Mouse (Mus musculus) cerebellum, postnatal 4 days (tissue): Measurements from ENCODE around the gene Cbx1.
A peak's percentile ranks its signal among the peaks of the same experiment; 100 is the strongest.

Experiments
- DNase-seq, 2 experiments: peaks; one replicate each; pipeline ENCODE4 v3.0.0; 2022; ENCODE audit warnings: low spot score in 2 of 2, mixed read lengths in 1 of 2

The Cbx1 gene

DNA sequence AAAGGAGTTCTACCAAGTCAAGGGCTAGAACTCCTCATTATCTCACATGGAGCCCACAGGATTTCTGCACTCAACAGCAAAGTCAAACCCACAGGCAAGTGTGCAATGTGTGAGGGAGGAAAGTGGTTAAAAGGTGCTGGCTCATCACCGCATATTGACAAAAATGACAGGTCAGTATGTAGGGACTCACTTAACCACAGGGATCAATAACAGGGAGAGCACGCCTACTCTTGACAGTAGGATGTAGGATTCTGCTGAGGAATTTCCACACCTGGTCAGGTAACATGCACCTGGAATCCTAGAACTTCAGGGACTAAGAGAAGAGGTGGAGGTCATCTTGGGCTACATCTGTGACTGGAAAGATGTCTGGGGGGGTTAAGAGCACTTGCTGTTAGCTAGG, 27.0 kb downstream of the Cbx1 start:
- DNase-seq: no peak

DNA sequence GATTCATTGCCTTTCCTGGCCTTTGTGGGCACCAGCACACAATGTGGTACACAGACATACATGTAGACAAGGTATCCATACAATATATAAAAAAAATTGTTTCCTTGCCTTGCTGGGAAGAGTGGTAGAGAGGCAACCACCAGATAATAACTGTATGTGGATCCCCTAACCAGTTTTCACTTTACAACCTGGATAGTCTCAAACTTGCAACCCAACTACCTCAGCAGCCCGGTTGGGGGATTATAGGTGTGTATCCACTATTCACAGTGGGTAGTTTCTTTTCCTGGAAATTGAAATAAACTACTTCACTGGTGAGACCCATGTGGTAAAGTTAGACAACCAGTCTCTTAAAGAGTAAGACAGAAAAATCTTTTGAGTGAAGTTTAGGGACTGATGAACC, 27.6 kb downstream of the Cbx1 start:
- DNase-seq: no peak

DNA sequence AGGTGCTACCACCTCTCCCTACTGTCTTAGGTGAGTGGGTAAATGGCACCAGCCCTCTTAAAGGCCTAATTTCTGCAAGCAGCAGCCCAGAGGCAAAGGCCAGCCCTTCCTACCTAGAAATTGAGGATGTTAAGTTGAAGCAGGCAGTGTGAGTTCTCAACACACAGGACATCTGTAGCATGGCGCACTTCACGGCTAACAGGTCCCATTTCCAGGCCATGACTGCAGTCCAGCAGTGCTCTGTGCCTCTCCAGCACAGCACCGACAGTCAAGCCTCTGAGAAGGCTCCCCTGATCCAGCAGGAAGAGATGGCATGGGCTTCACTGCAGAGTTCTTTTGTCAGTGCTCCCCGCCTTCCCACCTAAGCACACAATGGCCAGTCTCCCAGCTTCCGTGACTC, 28.1 kb downstream of the Cbx1 start:
- DNase-seq: no peak

DNA sequence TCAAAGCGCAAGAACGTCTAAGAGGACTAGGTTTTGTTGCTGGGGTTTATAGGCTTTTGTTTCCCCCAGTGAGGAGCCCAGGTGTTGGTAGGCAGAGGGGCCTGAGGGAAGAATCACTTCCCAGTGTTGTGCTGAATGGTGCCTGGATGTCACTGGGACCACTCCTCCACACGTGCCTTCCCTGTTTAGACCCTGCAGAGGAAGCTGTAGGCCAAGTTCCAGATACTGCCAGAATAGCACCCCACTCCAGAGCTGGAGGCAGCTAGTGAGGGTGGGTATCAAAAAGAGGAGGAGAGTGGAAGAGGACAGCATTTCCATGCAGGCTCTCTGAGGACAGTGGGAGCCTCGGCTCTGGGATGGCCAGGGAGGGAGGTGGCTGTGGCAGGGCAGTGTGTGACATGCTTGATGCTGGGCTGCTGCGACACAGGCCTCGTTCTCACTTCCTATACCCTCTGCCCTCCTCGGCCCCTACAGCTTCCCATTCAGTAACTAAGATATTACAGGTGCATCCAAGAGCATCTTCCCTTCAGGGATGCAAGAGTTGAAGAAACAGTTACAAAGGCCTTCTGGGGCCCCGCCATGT, 29.3 kb downstream of the Cbx1 start:
- DNase-seq: no peak

DNA sequence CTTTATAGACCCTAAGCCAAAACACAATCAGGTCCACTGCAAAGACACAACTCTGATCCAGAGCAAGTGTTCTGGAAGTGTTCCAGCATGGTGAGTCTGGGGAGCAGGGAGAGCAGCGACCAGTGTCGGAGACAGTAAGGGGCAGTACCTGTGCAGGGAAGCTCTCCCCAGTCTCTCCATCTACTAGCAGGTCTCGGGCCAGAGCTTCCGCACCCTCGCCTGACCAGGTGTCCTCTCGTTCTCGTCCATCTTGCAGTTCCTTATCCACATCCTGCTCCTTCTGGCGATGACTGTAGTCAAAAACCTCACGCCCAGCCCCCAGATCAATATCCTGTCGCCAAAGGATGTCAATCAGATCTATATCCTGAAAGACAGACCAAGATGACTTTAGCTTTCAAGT, 33.0 kb downstream of the Cbx1 start:
- DNase-seq: no peak

DNA sequence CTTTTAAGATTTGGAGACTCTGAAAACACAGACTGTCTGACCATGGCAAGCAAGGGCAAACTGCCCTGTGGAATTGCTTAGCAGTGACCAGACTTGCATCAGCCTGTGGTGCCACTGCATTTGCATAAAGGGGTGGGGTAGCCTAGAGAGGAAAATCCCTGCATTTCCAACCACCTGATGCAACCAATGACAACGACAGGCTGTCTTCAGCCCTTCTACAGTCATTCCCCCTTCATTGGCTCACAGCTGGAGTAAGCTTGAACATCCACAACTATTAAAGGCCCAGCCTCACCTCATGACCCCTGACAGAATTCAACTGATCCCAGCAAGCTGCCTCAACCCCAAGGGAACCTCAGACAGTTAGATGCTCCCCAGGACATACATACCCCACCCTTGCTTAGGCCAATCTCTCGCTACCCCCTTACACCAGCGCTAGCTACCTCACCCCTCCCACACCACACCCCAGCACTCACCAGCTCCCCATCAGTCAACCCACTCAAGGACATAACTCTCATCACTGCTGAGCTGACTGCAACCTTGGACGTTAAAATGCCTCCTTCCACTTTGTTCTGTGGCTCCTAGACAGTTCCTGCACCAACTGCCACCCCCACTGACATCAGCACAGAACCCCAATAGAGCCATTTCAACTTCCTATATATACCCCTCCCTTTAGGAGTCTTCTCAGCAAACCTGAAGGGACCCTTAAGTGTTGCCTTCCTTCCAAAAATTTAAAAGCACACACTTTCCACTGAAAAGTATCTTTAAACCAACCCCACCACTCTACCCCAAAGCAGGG, 33.9 kb downstream of the Cbx1 start:
- DNase-seq: no peak

DNA sequence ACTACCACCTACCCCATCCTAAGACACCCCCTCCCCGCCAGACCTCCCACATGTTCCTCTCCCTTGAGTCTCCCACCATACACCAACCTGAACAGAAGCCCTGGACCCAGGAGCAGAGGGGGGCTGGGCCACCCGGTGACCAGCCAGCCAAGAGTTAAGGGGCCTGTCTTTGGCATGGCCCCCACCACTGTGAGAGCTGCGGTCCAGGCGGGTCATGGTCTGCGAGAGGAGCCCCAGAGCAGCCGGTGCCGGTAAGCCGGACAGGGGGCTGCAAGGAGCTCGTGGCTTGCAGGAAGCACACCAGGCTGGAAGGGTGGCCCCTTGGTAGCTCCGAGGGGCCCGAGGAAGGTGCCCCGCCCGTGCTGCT, 34.5 kb downstream of the Cbx1 start:
- peak in 1 of 2 experiments; percentile 16 for DNase-seq

DNA sequence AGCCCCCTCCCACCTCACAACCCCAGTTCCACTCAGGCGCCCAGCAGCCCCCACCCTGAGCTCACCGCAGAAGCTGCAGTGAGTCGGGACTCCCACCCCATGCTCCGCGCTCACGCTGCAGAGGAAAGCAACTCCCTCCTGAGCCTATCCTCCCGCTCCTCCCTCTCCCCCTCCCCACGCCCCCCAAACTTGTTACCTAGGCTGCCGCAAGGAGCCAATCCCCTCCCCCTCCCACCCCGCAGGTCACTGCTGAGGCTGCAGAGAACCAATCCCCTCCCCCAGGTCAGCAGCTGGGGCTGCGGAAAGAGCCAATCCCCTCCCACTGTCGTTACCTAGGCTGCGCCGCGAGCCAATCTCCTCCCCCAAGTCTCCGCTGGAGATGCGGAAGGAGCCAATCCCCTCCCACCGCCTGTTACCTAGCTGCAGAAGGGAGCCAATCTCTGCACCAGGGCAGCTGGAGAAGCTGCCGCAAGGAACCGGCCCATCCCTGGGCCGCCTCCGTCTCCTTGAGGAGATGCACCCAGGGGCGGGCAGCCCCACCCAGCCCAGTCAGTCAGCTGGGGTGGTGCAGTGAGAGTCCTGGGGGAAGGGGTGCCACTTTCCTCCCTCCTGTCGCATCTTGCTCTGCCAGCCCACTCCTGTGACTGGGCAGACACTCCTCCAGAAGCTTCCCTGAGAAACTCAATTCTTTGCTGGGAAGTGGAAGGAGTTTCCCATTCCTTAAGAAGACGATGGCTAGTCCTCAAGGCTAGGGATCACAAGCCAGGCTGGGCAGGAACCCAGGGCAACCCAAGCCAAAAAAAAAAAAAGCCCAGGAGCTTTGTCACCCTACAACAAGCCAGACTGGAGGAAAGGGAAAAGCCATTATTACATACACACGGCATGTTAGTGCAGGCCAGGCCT, 35.2 kb downstream of the Cbx1 start:
- peak; percentile 58 to 79 for DNase-seq

DNA sequence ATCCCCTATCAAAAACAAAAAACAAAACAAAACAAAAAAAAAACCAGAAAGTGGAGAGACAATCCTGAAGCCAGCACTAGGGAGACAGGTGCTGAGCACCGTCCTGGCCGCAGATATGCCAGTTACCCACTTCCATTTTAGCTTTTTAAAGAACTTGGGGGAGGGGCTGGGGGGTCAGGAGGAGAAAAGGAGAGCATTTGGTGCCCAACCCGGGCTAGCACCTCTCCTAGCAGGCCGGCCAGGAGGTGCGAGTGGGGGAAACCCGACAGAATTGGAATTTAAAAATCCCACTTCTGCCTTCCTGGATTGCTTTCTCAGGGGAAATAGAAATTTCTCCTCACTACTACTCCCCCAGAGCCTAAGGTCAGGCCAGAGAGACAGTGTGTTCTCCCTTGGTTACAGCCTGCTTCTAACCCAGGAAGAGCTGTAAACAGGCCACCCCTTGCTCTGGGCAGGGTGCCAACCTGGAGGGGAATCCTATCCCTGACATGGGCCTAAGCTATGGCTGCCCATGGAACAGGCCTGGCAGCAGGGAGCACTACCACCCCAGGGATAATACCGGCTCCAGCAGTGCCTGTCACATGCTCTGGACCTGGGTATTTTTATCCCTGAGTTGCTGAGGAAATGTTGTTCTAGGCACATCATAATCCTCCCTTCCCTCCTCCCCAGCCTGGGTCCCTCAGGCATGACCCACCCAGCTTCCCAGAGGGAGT, 36.0 kb downstream of the Cbx1 start:
- DNase-seq: peak in 1 of 2 experiments; percentile 54

DNA sequence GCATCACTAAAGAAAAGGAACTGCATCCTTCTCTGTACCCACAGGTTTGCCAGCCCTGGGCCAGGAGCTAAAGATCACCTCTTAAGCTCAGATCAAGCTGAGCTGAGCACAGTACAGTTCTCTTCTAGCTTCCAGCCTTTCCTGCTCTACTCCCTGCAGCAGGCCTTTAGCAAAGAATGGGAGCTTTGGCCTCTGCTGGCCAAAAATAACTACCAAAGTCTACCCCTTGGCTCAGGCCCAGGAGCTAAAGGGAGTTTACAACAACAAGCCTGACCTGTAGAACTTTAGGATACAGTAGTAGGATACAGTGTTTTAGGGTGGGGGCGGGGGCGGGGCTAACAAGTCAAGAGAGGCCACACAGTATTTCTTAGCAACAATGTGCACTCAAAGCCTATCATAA, 37.6 kb downstream of the Cbx1 start:
- DNase-seq: no peak

DNA sequence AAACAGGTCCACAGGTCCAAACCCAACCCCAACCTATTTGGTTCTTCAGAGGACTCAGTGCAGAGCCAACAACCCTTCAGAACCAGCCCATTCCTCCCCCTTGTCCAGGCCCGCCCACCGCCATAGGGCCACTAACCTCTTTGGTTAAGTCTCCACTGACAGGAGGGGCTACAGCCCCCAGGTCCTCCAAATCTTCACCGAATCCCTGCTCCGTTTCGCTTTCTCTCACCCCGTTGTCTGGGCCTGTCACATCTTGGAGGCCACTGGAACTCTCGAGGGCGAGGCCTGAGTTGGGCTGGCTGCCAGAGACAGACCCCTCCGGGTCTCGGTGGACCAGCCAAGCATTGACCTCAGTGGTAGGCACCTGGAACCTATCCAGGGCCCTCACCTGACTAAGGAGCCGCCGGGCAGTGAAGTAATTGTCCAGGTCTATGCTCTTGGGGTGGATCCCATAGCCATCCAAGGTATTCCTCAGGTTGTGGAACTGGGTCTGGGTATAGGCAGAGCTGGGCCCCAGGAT, 38.2 kb downstream of the Cbx1 start:
- no peak for DNase-seq

DNA sequence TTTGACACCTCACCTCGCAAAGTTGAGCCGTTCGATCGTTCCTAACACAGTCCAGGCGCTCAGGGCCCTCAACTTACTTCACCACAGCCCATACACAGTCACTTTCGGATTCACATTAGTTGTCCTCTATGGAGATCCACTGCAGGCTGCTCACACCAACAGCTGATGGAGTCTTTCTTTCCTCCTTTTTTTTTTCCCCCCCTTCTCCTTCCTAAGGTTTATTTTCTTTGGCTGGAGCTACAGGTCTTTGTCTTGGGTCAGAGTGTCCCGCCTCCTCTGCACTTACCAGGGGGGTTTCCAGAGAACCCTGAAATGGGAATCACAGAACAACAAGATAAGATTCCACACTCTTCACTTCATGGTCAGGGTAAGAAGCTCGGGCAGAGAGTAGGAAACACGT, 39.0 kb downstream of the Cbx1 start:
- DNase-seq: no peak

DNA sequence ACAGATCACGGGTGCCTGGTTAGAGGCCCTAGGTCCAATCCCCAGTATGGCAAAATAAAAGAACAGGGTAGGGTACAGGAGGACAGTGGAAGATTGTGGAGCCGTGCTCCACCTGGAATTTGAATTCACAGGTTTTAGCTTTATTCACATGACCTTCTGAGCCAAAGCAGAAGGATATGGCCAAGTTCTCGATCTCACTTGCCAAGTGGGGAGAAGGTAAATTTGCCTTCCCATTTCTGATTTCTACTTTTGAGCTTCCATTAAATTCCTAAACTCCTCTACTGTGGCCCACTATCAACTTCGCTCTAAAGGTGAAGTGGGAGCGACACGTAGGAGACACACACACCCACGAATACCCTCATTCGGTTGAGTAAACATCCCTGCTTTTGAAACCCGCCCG, 40.0 kb downstream of the Cbx1 start:
- DNase-seq: no peak

DNA sequence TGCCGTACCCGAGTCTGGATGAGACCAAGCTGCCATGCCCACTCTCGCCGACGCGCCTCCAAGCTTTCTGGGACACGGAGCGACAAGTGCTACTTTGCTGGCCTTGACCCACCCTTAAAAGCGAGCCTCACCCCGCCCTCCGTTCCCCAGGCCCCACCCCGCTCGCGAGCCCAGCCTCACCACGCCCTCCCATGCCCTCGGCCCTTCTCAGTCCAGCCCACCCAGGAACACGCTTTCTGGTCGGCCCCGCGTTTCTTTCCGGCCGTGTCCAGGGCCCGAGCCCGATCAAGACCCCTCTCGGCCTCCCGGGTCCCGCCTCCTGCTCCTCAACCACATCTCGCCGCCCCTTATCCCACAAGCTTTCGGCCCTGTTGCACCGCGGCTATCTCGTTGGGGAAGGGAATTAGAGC, 40.5 kb downstream of the Cbx1 start:
- DNase-seq: peak; percentile 56 to 72

DNA sequence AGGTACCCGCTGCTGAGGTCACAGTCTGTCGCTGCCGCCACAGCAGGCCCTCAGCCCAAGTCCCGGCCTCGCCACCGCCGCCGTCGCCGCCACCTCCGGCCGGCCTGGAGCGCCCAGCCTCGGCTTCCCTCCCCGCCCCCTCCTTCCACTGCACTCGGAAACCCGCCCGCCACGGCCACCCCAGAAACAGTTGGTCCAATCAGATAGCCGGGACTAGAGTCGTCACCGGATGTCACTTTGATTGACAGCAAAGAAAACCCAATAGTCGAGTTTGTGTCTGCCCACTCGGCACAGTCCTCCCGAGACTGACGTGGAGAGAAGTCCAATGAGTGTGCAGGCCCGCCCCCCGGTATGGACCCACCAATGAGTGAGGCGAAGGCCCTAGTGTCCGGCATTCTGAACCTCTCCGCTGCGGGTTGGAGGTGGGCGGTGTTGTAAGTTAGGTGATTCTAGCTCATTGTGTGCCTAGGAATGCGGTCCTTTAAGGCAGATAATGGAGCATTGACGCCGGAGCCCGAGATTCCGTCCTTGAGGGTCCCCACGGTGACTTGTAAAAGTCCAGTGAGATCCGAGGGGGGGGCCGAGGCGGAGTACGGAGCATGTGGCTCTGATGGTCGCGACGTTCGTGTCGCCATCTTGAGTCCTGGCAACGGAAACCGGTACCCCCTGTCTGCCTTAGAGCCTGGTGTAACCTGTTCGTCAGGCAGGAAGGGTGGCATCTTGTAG, 41.0 kb downstream of the Cbx1 start, which contains the start of gene Nfe2l1:
Nfe2l1 (minus strand) TSS at position 156 of the 726 bp plus-strand sequence.
- peak; percentile 85 to 96 for DNase-seq

DNA sequence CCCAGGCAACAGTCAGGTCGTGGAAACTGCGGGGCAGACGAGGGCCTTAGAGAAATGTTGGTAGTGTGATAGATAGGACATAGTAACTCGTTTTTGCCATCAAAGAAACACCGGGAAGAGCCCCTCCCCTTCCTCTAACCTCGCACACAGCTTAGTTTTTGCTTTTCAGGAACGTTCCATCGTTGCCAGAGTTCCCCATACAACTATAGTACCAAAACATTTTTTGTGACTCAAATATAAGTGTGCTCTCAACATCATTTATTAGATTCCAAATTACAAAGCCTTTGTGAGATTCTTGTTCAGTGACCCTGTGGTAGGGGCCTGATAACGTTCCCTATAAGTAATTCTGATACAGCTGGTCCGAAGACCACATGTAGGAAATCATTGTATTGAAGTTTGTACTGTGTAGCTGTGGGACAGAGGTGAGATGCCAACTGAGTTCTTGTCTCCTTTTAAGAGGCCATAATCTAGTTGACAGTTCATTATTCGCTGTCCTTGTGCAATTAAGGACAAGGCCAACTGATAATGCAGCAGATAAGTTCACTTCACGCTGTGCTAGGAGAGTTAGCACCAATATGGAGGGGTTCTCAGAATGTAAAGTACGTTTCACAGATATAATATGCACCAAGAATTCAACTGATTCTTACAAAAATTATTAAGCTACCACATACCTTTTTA, 41.8 kb downstream of the Cbx1 start:
- no peak for DNase-seq

DNA sequence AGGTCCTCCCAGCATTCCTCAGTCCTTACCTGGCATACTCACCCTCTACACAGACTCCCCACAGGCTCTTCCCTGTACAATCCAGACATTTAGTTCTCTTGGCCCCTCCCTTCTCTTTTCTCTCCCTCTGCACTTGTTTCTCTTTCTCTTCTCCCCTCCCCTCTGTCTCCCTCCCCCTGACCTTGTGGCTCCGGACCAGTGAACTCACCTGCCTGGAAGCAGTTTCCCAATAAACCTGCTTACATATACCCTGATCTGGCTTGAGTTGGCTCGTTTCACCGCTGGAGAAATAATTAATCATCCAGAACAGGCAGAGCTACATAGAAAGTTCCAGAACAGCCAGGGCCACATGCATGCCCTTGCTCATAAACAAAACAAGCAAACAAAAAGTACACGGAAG, 42.6 kb downstream of the Cbx1 start:
- DNase-seq: no peak

DNA sequence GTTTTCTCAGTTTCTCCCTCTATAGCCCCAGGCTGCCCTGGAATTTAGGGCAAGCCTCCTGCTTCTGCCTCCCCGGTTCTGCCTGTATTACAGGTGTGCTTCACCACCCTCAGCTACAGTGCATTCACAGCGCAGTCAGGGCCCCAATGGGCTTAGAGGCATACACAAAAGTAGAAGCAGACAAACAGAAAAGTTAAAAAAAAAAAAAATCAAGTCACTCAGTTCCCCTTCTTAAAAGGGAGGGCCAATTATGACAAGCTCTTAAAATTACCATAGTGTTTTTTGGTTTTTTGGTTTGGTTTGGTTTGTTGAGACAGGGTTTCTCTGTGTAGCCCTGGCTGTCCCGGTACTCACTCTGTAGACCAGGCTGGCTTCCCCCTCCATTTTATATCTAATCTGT, 43.6 kb downstream of the Cbx1 start:
- DNase-seq: no peak

DNA sequence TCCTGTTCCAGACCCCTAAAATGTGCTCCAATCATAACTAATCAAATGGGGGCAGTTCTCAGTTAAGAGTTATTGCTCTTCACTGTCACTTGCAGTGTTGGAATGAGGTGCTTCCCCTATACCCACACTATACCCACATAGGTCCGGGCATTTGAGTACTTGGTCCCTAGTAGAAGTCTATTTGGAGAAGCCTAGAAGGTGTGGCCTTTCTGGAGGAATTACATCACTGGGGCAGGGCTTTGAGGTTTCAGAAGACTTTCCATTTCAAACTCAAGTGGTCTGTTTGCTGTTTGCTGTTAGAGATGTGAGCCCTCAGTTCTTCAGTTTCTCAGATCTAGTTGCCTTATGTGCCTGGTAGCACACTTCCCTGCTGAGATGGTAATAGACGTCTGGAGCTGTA, 44.0 kb downstream of the Cbx1 start:
- no peak for DNase-seq

DNA sequence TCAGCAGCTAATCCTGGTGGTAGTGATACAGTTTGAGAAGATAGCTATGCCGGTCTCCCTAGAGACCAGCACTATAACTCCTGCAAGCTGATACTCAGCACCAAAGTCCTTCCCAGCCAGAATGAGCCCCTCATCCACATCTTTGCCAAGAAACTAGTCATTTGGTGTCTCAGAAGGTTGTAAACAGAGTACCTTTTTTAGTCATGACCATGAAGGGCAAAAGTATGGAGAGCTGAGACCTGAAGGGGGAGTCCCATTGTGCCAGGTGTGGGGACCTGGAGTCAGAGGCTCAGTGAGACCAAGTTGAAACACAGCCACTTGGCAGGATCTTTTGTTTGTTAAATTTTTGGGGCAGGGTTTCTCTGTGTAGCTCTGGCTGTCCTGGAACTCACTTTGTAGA, 45.2 kb downstream of the Cbx1 start:
- DNase-seq: no peak
